Mouse (Mus musculus) kidney, postnatal 0 days (tissue): ENCODE measurements at regions not wholly inside any gene's neighbourhood (a gene's known extent, or its start where the extent isn't known, plus 50 kb on each side); places are given as distances from the start of the nearest gene placed in this dataset.

ENCODE experiments used
- ATAC-seq: fragments of 200-750 bp; cut with Nextera tagmentation; replicated peaks from 2 replicates; pipeline ENCODE4 v1.8.0; 2017; ENCODE audit warnings: low read depth, moderate number of reproducible peaks, moderate TSS enrichment, moderate library complexity; ENCODE audit not compliant: low FRiP score
- DNase-seq: peaks from one replicate; pipeline ENCODE4 v3.0.0-alpha.2; 2016; ENCODE audit warnings: low spot score
- H3K27ac ChIP-seq: fragments of 300-500 bp; sonication (generic); 2 replicates; pipeline ENCODE4 v1.5.1; 2014; ENCODE audit warnings: mild to moderate bottlenecking
- H3K27me3 ChIP-seq: fragments of 300-500 bp; sonication (generic); 2 replicates; pipeline ENCODE4 v1.6.1; 2014; ENCODE audit warnings: low read length, mixed read lengths; ENCODE audit not compliant: insufficient read depth
- H3K36me3 ChIP-seq: fragments of 300-500 bp; sonication (generic); 2 replicates; pipeline ENCODE4 v1.6.1; 2014; ENCODE audit warnings: low read length, mixed read lengths; ENCODE audit not compliant: insufficient read depth
- H3K4me1 ChIP-seq: fragments of 300-500 bp; sonication (generic); replicated peaks from 2 replicates; pipeline ENCODE4 v1.6.1; 2014; ENCODE audit warnings: antibody characterized with exemption, low read length, mixed read lengths; ENCODE audit not compliant: insufficient read depth
- H3K4me2 ChIP-seq: fragments of 300-500 bp; sonication (generic); 2 replicates; pipeline ENCODE4 v1.6.1; 2014; ENCODE audit warnings: mild to moderate bottlenecking, low read length, moderate library complexity, mixed read lengths
- H3K4me3 ChIP-seq: fragments of 300-500 bp; sonication (generic); replicated peaks from 2 replicates; pipeline ENCODE4 v1.5.1; 2014; ENCODE audit warnings: low read depth, low read length
- H3K9ac ChIP-seq: fragments of 300-500 bp; sonication (generic); 2 replicates; pipeline ENCODE4 v1.6.1; 2014; ENCODE audit warnings: low read depth, low read length
- H3K9me3 ChIP-seq: fragments of 300-500 bp; sonication (generic); replicated peaks from 2 replicates; pipeline ENCODE4 v1.6.1; 2016; ENCODE audit warnings: low read length, inconsistent platforms, mixed read lengths
- CTCF ChIP-seq: IDR thresholded peaks from 2 replicates; pipeline ENCODE4 v1.5.1; 2016; ENCODE audit warnings: antibody characterized with exemption, low read depth, mild to moderate bottlenecking, moderate library complexity
- WGBS: fragments of 180-500 bp; shearing (Covaris S2); extraction: QIAGEN DNeasy Blood & Tissue Kit; methylation state at CpG from one replicate; pipeline ENCODE4 v1.1.7; 2014; 5-methylcytosine and 5-hydroxymethylcytosine counted together

GRCm38 (mm10) chr10:53482919-53483318 is 103.2 kb upstream of the Cep85l start:
- Histone ChIP-seq H3K4me1 (no peaks in the 10 kb centered on the region), H3K27me3 (no peaks in the 10 kb centered on the region), H3K27ac (no peak overlapping the region), H3K9me3 (no peaks in the 10 kb centered on the region), H3K36me3 (no peaks in the 10 kb centered on the region), H3K4me3 (no peak overlapping the region), H3K9ac (no peak overlapping the region), H3K4me2 (no peak overlapping the region)
- no peak for ATAC-seq
- 69% methylated on average over 3 of the region's 3 CpGs for WGBS
- DNase-seq = no peak
- TF ChIP-seq CTCF = no peak

DNA sequence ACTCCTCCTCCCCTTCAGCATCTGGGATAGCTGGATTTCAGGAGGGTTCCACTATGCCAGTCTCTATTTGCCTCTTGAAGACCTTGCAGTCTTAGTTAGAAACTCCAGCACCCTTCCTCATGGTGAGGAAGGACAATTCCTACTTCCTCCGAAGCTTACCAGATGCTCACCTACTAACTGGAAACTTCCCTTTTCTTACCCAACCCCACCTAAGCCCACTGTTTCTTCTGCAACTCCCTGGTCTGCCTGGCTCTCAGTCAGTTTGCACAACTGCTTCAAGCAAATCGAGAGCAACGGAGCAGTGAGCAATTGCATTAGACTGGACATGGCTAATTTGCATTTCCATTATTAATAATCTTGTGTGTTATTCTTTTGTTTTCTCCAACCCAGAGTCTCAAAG is 90.5 kb upstream of the Cep85l start:
- Histone ChIP-seq H3K27ac (no peak overlapping the region), H3K4me3 (no peak overlapping the region), H3K36me3 (no peaks in the 10 kb centered on the region), H3K9ac (no peak overlapping the region), H3K9me3 (0 out of 2 replicates have a peak, but pooled peaks cover 9% of the 10 kb centered on the region), H3K4me2 (no peak overlapping the region), H3K27me3 (no peaks in the 10 kb centered on the region), H3K4me1 (0 out of 2 replicates have a peak, but pooled peaks cover 2% of the 10 kb centered on the region)
- no peak for ATAC-seq
- 87% methylated on average over 3 of the region's 3 CpGs for WGBS
- TF ChIP-seq CTCF = no peak
- no peak for DNase-seq

DNA sequence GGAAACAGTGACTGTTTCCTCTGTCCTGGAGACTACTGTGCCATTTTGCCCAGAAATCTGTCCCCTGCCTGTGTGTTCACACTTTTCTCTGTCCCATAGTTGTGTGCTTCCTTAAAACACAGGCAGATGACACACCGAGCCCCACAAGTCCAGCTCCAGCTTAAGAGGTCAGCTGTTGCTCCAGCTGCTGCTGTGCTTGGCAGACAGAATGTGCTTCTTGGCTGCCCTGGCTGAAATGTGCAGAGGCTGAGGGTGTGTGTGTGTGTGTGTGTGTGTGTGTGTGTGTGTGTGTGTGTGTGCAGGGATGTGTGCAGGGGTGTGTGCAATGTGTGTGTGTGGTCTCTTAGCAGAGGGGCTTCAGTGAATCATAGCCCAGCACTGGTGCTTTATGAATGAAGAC is 89.9 kb upstream of the Cep85l start:
- 50% methylated on average over 1 of the region's 1 CpGs for WGBS

DNA sequence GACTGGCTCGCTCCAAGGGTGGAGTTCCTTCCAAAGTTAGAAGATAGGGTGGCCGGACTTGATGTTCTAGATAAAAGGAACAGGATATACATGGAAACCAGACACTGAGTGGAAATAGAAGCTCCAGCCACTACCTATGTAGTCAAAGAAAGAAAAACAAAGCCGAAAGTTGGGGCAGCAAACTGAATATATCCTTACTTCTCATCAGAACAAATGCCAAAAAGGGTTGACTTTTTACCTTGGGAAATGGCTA is 88.5 kb upstream of the Cep85l start:
- no peak overlapping the region for H3K4me2 ChIP-seq
- H3K27ac ChIP-seq = no peak overlapping the region
- ATAC-seq = no peak
- DNase-seq = no peak
- H3K27me3 ChIP-seq = no peaks in the 10 kb centered on the region
- 0 out of 2 replicates have a peak, but pooled peaks cover 6% of the 10 kb centered on the region for H3K4me1 ChIP-seq
- no peak overlapping the region for H3K9ac ChIP-seq
- no peaks in the 10 kb centered on the region for H3K36me3 ChIP-seq
- H3K9me3 ChIP-seq = 0 out of 2 replicates have a peak, but pooled peaks cover 9% of the 10 kb centered on the region
- no peak for TF ChIP-seq CTCF
- H3K4me3 ChIP-seq = no peak overlapping the region
- 90% methylated on average over 3 of the region's 3 CpGs for WGBS

More for the DNA sequence above, 89.9 kb upstream of the Cep85l start:
- Histone ChIP-seq H3K9ac (no peak overlapping the region), H3K27me3 (no peaks in the 10 kb centered on the region), H3K27ac (no peak overlapping the region), H3K9me3 (0 out of 2 replicates have a peak, but pooled peaks cover 9% of the 10 kb centered on the region), H3K36me3 (no peaks in the 10 kb centered on the region), H3K4me2 (no peak overlapping the region), H3K4me1 (0 out of 2 replicates have a peak, but pooled peaks cover 4% of the 10 kb centered on the region), H3K4me3 (no peak overlapping the region)
- no peak for ATAC-seq
- peak; percentile 17 for DNase-seq
- TF ChIP-seq CTCF = no peak

- no peaks in the 10 kb centered on the region for H3K36me3 ChIP-seq
- H3K4me1 ChIP-seq = peaks cover 9% of the 10 kb centered on the region; the same call in 1 of the 2 replicates
- no peak overlapping the region for H3K27ac ChIP-seq
- no peak overlapping the region for H3K4me3 ChIP-seq
- ATAC-seq (no peak), DNase-seq (no peak)
- H3K9ac ChIP-seq = no peak overlapping the region
- 0 out of 2 replicates have a peak, but pooled peaks cover 9% of the 10 kb centered on the region for H3K9me3 ChIP-seq
- no peak for TF ChIP-seq CTCF
- H3K27me3 ChIP-seq = no peaks in the 10 kb centered on the region
- no peak overlapping the region for H3K4me2 ChIP-seq
- 66% methylated on average over 3 of the region's 3 CpGs for WGBS
Observed at GRCm38 (mm10) chr10:53467472-53468292, 87.9 kb upstream of the Cep85l start.

GRCm38 (mm10) chr10:53466851-53467250 is 87.1 kb upstream of the Cep85l start:
- H3K36me3 ChIP-seq = no peaks in the 10 kb centered on the region
- 0 out of 2 replicates have a peak, but pooled peaks cover 5% of the 10 kb centered on the region for H3K9me3 ChIP-seq
- H3K9ac ChIP-seq = no peak overlapping the region
- H3K4me2 ChIP-seq = no peak overlapping the region
- H3K27ac ChIP-seq = no peak overlapping the region
- no peak for TF ChIP-seq CTCF
- DNase-seq = peak; percentile 47
- H3K4me3 ChIP-seq = no peak overlapping the region
- no peak for ATAC-seq
- peaks cover 10% of the 10 kb centered on the region; the same call in 1 of the 2 replicates for H3K4me1 ChIP-seq
- no peaks in the 10 kb centered on the region for H3K27me3 ChIP-seq
- 52% methylated on average over 1 of the region's 1 CpGs for WGBS

- ATAC-seq (no peak), DNase-seq (no peak)
- H3K4me3 ChIP-seq = no peak overlapping the region
- no peaks in the 10 kb centered on the region for H3K36me3 ChIP-seq
- H3K4me1 ChIP-seq = peaks cover 10% of the 10 kb centered on the region; the same call in 1 of the 2 replicates
- WGBS = 79% methylated on average over 6 of the region's 6 CpGs
- H3K27me3 ChIP-seq = no peaks in the 10 kb centered on the region
- no peak for TF ChIP-seq CTCF
- H3K27ac ChIP-seq = no peak overlapping the region
- H3K9ac ChIP-seq = no peak overlapping the region
- H3K9me3 ChIP-seq = no peaks in the 10 kb centered on the region
- H3K4me2 ChIP-seq = no peak overlapping the region
Observed at GRCm38 (mm10) chr10:53466261-53466660, 86.5 kb upstream of the Cep85l start.
